Mouse (Mus musculus): ENCODE results near the gene Spic. TPM values are rescaled to one million over a fixed set of nuclear protein-coding genes. Genes with fewer than 3 reads are reported as not detected.

Spic gene
- not detected in 2 replicates for total RNA-seq (2014; rRNA removed)
- not detected in 2 replicates for polyA plus RNA-seq (2015; fragmentation: Nextera tagmentation; extraction: Ambion mirVana)

DNA sequence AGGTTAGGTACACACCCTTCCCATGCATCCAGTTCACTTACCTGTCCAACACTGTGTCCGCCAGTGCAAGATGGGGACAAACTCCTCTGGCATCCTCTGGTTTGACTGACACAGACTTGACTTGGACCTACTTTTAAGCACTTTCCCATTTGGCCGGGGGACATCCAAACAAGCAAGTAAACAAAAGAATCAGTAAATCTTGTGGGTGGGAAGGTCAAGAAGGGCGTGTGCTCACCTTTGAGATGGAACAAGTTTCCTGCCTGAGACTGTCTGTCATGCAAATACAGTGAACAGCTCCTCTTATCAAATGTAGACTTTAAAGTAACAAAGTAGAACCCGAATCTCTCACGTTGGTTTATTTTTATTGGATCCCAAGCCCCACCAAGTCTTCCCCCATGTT is at the start of gene Spic:
Gene Spic, minus strand, starts transcription at position 91 of the 400 bp plus-strand sequence.
- Histone ChIP-seq H3K9ac (no peak within 1 kb of the TSS), H3K27me3 (ENCODE audit: insufficient read depth, low read length) (no peaks in the 10 kb centered on the region), H3K9me3 (ENCODE audit: low read length) (no peaks in the 10 kb centered on the region), H3K4me3 (ENCODE audit: low read depth, low read length) (no peak within 1 kb of the TSS), H3K4me1 (ENCODE audit: insufficient read depth) (no peaks in the 10 kb centered on the region), H3K27ac (ENCODE audit: low read depth, low read length) (no peak within 1 kb of the TSS), H3K36me3 (ENCODE audit: insufficient read depth) (no peaks in the 10 kb centered on the region), H3K4me2 (ENCODE audit: low read depth) (no peak within 1 kb of the TSS)
- no peak for DNase-seq
- ATAC-seq = no peak
- 77% methylated on average over 5 of the region's 5 CpGs for WGBS
- no peak for TF ChIP-seq CTCF (IDR thresholded peaks at IDR 0.05; ENCODE audit: low read depth)

DNA sequence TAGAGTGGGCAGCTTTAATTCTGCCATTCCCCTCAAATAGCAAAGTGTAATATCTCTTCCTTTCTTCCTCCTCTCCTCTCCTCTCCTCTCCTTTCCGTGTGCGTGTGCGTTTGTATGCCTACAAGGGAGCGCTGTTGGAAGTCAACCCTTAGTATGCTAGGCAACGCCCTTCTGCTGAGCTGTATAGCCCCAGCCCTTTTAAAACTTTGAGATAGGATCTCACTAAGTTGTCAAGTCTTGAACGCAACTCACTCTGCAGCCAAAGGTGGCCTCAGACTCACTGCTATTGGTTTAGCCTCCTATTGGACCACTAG is 47.5 kb upstream of the Spic start:
- Histone ChIP-seq H3K4me1 (ENCODE audit: insufficient read depth) (peaks cover 5% of the 10 kb centered on the region), H3K9ac (peak overlapping the region; percentile 88; the same call in 1 of the 2 replicates), H3K9me3 (ENCODE audit: low read length) (no peaks in the 10 kb centered on the region), H3K4me2 (ENCODE audit: low read depth) (peak overlapping the region; percentile 76), H3K36me3 (ENCODE audit: insufficient read depth) (peaks cover 1% of the 10 kb centered on the region; the same call in 1 of the 2 replicates), H3K27ac (ENCODE audit: low read depth, low read length) (no peak overlapping the region), H3K27me3 (ENCODE audit: insufficient read depth, low read length) (no peaks in the 10 kb centered on the region), H3K4me3 (ENCODE audit: low read depth, low read length) (peak overlapping the region; percentile 68)
- TF ChIP-seq CTCF (IDR thresholded peaks at IDR 0.05; ENCODE audit: low read depth) = no peak
- ATAC-seq = no peak
- 11% methylated on average over 6 of the region's 6 CpGs for WGBS
- no peak for DNase-seq

DNA sequence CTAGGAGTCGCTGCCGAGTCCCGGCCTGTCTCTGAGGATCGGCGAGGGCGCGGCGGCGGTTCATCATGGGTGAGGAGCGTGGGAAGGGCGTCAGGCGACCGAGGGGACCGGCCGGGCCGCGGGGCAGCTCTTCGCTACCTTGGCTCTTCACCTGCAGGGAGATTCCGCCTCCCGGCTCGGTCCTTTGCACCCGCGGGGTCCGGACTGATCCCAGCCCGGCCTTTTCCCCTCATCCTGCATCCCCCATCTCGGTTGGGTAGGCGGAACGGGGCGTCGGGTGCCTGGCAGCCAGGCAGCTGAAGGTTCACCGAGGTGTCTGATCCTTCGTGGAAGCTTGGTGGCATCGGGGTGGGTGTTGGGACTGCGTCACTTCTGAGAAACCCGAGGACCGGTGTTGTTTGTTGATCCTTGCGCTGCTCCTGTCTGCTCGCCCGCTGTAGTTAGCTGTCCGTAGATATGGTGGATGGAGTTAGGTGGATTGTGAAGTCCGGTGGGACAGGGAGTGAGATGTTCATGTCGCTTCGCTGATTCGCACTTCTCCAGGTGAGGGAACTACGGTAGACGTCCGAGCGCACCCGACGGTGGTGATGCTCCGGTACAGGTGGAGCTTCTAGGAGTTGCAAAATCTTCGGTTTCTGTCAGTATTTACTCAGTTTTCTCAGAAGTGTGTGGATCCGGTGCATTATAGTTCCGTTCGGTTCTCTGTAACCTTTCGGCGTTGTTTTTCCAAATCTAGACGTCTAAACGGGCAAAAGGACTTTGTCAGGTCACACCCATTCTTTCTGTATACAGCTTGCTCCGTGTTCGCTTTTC is 46.9 kb upstream of the Spic start:
- peaks cover 5% of the 10 kb centered on the region for H3K4me1 ChIP-seq (ENCODE audit: insufficient read depth)
- H3K9ac ChIP-seq = peak overlapping the region; percentile 88
- H3K9me3 ChIP-seq (ENCODE audit: low read length) = no peaks in the 10 kb centered on the region
- TF ChIP-seq CTCF (IDR thresholded peaks at IDR 0.05; ENCODE audit: low read depth) = no peak; the same call in 1 of the 2 replicates
- H3K27me3 ChIP-seq (ENCODE audit: insufficient read depth, low read length) = no peaks in the 10 kb centered on the region
- H3K4me2 ChIP-seq (ENCODE audit: low read depth) = peak overlapping the region; percentile 76
- H3K36me3 ChIP-seq (ENCODE audit: insufficient read depth) = no peaks in the 10 kb centered on the region
- WGBS = 3% methylated on average over 61 of the region's 61 CpGs
- peak overlapping the region; percentile 68 for H3K4me3 ChIP-seq (ENCODE audit: low read depth, low read length)
- peak; percentile 30 for ATAC-seq
- peak overlapping the region; percentile 74 for H3K27ac ChIP-seq (ENCODE audit: low read depth, low read length)
- no peak for DNase-seq

DNA sequence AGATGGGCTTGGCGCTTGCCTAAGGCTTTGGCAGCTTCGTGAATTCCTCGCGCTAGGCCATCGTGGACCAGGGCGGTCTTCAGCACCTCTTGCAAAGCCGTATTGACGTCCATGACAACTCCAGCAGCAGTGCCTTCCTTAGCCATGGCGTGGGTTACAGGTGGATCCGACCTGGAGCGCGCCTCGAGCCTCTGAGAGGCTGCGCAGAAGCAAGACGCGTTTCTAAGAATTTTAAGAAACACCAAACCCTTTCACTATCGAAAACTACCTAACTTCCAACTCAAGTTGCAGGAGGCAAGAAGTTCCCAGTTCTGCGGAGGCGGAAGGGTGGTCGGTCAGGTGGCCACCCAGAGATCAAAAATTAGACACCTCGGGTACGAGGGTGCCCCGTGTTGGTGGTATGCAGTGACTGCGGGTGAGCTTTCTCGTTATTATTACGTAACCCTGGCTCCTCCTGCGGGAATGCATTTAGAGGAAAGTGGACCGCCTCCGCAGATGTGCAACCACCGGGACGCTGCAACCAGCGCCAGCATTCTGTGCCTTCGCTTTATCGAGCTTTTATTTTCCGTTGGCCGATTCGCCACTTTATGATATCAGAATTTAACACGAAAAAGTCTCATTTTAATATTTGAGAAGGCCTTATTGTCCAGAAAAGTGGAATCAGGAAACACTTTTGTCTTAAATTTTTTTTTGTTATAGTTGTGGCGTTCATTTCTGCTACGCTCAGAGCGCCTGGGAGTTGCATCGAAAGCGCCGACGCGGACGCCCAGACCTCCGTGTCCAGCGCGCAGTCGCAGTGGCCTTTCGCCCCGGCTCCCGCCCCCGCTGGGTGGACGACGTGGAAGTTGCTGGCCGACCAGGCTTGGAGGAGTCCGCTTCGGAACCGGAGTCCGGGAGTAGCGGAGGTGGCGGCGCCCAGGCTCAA is 46.0 kb upstream of the Spic start, which contains the start of gene Arl1:
Gene Arl1, plus strand, starts transcription at position 288 of the 925 bp plus-strand sequence.
- peak within 1 kb of the TSS; percentile 88 for H3K9ac ChIP-seq
- H3K4me2 ChIP-seq (ENCODE audit: low read depth) = peak within 1 kb of the TSS; percentile 76
- no peaks in the 10 kb centered on the region for H3K36me3 ChIP-seq (ENCODE audit: insufficient read depth)
- peak within 1 kb of the TSS; percentile 74 for H3K27ac ChIP-seq (ENCODE audit: low read depth, low read length)
- peak; percentile 95 for DNase-seq
- H3K4me3 ChIP-seq (ENCODE audit: low read depth, low read length) = peak within 1 kb of the TSS; percentile 68
- ATAC-seq = peak; percentile 94
- H3K27me3 ChIP-seq (ENCODE audit: insufficient read depth, low read length) = no peaks in the 10 kb centered on the region
- WGBS = under 1% methylated on average over 65 of the region's 65 CpGs
- H3K4me1 ChIP-seq (ENCODE audit: insufficient read depth) = peaks cover 5% of the 10 kb centered on the region
- peak; percentile 27 for TF ChIP-seq CTCF (IDR thresholded peaks at IDR 0.05; ENCODE audit: low read depth)
- no peaks in the 10 kb centered on the region for H3K9me3 ChIP-seq (ENCODE audit: low read length)

DNA sequence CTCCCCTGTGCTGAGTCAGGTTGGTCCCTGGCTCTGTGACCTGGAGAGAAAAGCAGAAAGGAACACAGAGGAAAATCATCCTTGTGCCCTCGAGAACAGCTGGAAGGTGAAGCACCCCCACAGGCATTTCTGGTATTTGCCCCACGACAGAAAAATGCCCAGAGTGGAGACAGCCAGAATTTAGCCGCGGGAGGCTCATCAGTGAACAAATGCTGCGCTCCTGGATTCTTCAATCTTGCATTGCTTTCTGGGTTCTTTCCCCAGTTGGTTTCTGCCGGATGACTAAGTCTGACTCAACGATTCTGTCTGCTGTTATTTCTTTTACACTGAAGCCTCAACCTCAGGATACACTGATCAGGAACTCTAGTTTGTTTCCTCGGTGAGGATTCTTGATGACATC is 43.4 kb upstream of the Spic start:
- DNase-seq (no peak), ATAC-seq (no peak)
- no peaks in the 10 kb centered on the region for H3K9me3 ChIP-seq (ENCODE audit: low read length)
- no peak overlapping the region for H3K4me3 ChIP-seq (ENCODE audit: low read depth, low read length)
- no peaks in the 10 kb centered on the region for H3K27me3 ChIP-seq (ENCODE audit: insufficient read depth, low read length)
- no peak overlapping the region for H3K9ac ChIP-seq
- TF ChIP-seq CTCF (IDR thresholded peaks at IDR 0.05; ENCODE audit: low read depth) = no peak
- H3K4me2 ChIP-seq (ENCODE audit: low read depth) = no peak overlapping the region
- H3K36me3 ChIP-seq (ENCODE audit: insufficient read depth) = no peaks in the 10 kb centered on the region
- no peak overlapping the region for H3K27ac ChIP-seq (ENCODE audit: low read depth, low read length)
- H3K4me1 ChIP-seq (ENCODE audit: insufficient read depth) = peaks cover 5% of the 10 kb centered on the region
- 77% methylated on average over 8 of the region's 8 CpGs for WGBS

DNA sequence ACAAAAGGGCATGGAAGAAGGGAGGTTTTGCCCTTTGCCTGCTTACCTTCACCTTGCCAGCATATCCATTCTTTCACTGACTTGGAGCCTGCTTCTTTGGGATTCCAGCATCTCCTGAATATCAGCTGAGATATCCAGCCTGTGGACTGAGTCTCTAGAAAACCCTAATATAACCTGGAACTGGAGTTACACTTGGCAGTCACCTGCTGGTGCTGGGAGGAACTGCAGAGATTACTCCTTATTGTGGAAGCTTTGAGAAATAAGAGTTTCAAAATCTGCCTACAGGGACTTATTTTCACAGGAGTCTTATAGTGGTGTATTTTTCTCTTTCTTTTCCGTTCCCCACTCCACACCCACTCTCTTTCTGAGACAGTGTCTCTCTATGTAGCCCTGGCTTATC is 42.3 kb upstream of the Spic start:
- DNase-seq (peak; percentile 66), ATAC-seq (no peak)
- Histone ChIP-seq H3K4me1 (ENCODE audit: insufficient read depth) (peaks cover under 1% of the 10 kb centered on the region; the same call in 1 of the 2 replicates), H3K36me3 (ENCODE audit: insufficient read depth) (no peaks in the 10 kb centered on the region), H3K9me3 (ENCODE audit: low read length) (no peaks in the 10 kb centered on the region), H3K9ac (no peak overlapping the region), H3K27me3 (ENCODE audit: insufficient read depth, low read length) (no peaks in the 10 kb centered on the region), H3K4me2 (ENCODE audit: low read depth) (no peak overlapping the region), H3K27ac (ENCODE audit: low read depth, low read length) (no peak overlapping the region), H3K4me3 (ENCODE audit: low read depth, low read length) (no peak overlapping the region)
- TF ChIP-seq CTCF (IDR thresholded peaks at IDR 0.05; ENCODE audit: low read depth) = peak; percentile 76
- WGBS = 75% methylated on average over 1 of the region's 1 CpGs

All from forebrain, postnatal 0 days (tissue).